Mouse (Mus musculus): ENCODE results near the gene Prrx2. TPM values are rescaled to one million over a fixed set of nuclear protein-coding genes. Genes with fewer than 3 reads are reported as not detected.
"Not testable (repeated sequence)": the region's sequence is repeated elsewhere in the genome, so short reads cannot be mapped to it uniquely, and the experiment has no call there.

Gene Prrx2
- polyA plus RNA-seq, 1 experiment from 2014 or later: 140 TPM

DNA sequence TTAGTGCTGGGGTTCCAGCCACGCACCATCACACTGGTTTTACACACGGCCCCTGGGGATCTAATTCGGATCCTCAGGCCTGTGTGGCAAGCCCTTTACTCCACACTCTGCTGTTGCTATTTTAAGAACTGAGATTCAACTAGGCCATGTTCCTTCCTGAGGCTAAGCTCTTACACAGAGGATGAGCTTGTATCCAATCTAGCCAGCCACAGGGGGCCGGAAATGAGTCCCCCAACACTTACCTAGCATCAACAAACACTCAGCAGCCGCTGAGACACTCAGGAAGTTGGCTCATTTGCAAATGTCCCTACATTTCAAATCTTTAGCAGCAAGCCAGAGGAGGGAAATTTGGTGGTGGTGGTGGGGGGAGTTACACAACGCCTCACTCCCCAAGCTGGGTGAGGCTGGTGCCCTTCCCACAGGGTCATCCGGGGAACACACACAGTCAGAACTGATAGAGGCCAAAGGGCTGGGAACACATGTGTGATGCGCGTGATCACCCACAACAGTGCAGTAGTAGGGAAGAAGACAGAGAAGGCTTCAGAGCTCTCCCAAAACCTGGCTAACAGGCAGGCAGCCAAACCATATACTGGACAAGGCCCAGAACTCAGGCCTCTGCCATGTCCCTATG is 92.5 kb downstream of the Prrx2 start:
- 62% methylated on average over 9 of the region's 9 CpGs for WGBS
- Histone ChIP-seq H3K36me3 (no peaks in the 10 kb centered on the region), H3K4me1 (peaks cover 35% of the 10 kb centered on the region), H3K27ac (peak overlapping the region; percentile 28; the same call in 1 of the 2 replicates), H3K4me3 (no peak overlapping the region), H3K9me3 (replicated peaks) (no peaks in the 10 kb centered on the region), H3K27me3 (ENCODE audit: low read depth, poor library complexity, severe bottlenecking) (no peaks in the 10 kb centered on the region)
- no peak for DNase-seq (ENCODE audit: low spot score)

DNA sequence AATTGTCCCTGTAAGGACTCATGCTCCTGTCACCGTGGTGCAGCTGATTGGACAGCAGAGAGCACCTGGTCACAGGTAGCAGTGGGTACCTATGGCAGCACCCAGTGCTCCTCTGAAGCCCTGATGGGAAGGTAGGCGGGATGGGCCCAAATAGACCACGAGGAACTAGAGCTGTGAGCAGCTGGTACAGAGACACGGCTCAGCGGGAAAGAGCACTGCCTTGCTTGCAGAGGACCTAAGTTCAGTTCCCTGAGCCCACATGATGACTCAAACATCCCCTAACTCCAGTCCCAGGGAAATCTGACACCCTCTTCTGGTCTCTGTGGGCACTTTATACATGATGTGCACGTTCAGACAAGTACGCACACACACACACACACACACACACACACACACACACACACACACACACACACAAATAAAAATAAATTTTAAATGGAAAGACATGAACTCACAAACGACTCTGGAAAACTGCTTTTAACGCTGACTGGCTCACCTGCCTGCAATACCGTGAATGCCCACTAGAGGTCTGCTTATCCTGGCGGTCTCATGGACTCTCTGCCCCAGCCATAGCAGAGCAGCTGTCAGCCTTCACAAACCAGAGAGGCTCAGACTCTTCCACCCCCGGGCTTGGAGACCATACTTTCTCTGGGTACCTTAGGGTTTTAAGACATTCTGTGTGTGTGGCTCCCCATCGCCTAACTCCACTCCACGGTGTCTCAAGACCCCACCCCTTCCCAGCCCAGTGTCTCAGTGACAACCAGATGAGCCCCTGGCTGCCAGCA is 93.3 kb downstream of the Prrx2 start:
- peak overlapping the region; percentile 38; the same call in 1 of the 2 replicates for H3K27ac ChIP-seq

DNA sequence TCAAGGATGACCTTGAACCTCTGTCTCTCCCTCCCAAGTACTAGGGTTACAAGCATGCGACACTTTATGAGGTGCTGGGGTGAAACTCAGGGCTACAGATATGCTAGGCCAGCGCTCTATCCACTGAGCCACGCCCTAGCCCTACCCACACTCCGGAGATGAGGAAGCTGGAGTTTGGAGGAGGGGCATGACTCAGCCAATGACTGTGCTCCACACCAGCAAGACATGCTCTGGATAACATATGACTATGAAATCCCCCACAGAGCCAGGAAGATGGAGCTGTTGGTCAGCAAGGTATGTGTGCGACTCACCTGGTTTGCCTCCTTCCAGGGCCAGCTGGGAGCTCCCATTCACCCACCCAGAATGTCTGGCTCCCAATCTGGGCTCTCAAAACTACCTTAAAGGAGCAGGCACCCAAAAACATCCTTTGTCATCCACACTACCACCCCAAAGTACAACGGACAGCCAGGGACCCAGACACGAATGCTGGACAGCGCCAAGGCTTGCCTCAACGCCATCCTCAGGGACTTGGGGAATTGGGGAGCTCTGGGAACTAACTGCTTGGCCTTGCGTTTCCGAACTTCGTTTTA is 94.2 kb downstream of the Prrx2 start:
- WGBS: 25% methylated on average over 12 of the region's 12 CpGs
- Histone ChIP-seq H3K4me3 (peak overlapping the region; percentile 40), H3K27me3 (ENCODE audit: low read depth, poor library complexity, severe bottlenecking) (no peaks in the 10 kb centered on the region), H3K4me1 (peaks cover 35% of the 10 kb centered on the region), H3K9me3 (replicated peaks) (no peaks in the 10 kb centered on the region), H3K27ac (peak overlapping the region; percentile 21; the same call in 1 of the 2 replicates), H3K36me3 (no peaks in the 10 kb centered on the region)
- DNase-seq (ENCODE audit: low spot score): no peak

More for the DNA sequence above, 93.3 kb downstream of the Prrx2 start:
- DNase-seq (ENCODE audit: low spot score): peak; percentile 90
- no peak overlapping the region for H3K4me3 ChIP-seq
- no peaks in the 10 kb centered on the region for H3K9me3 ChIP-seq (replicated peaks)
- H3K4me1 ChIP-seq: peaks cover 35% of the 10 kb centered on the region
- H3K27me3 ChIP-seq (ENCODE audit: low read depth, poor library complexity, severe bottlenecking): no peaks in the 10 kb centered on the region
- 24% methylated on average over 14 of the region's 14 CpGs for WGBS
- H3K36me3 ChIP-seq: no peaks in the 10 kb centered on the region

DNA sequence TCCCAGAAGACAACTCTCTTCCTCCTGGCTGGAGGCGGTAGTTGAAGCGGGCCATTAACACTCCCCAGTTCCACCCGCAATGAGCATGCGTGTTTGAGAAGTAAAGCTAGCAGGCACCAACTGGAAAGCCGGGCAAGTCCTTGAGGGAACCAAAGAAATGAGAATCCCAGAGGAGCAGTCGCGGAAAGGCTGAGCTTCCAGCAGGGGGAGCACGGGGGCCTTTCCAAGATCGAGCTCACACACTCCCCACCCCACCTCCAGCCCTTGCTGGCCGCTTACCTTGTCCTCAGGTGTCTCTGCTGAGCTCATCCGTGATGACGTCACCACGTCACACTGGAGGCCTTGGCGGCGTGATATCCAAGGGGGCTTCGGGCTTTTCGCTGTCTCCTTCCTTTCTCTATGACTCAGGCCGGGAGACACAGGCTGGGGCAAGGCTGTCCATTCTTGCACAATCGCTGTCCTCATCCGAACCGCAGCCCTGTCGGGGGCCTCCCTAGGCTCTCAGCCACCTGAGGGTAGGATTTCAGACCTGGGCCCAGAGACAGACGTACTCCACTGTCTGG is 94.8 kb downstream of the Prrx2 start, which contains the start of gene Ptges:
Gene Ptges, minus strand, starts transcription at position 381 of the 563 bp plus-strand sequence.
- H3K36me3 ChIP-seq: no peaks in the 10 kb centered on the region
- no peaks in the 10 kb centered on the region for H3K9me3 ChIP-seq (replicated peaks)
- peak; percentile 82 for DNase-seq (ENCODE audit: low spot score)
- H3K4me1 ChIP-seq: peaks cover 35% of the 10 kb centered on the region
- peak within 1 kb of the TSS; percentile 21; the same call in 1 of the 2 replicates for H3K27ac ChIP-seq
- WGBS: 5% methylated on average over 23 of the region's 23 CpGs
- no peaks in the 10 kb centered on the region for H3K27me3 ChIP-seq (ENCODE audit: low read depth, poor library complexity, severe bottlenecking)
- peak within 1 kb of the TSS; percentile 40 for H3K4me3 ChIP-seq

DNA sequence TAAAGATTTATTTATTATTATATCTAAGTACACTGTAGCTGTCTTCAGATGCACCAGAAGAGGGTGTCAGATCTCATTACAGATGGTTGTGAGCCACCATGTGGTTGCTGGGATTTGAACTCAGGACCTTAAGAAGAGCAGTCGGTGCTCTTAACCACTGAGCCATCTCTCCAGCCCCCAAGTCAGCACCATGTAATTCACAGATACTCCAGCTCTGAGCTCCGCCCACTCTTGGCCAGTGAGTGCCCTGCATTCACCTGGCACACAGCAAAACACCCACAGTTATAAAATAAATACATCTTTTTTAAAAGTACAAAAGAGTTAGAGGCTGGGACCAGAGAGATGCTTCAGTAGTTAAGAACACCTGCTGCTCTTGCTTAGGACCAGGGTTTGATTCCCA is 96.1 kb downstream of the Prrx2 start:
- H3K36me3 ChIP-seq; H3K9me3 ChIP-seq (replicated peaks); DNase-seq (ENCODE audit: low spot score); H3K27ac ChIP-seq; H3K27me3 ChIP-seq (ENCODE audit: low read depth, poor library complexity, severe bottlenecking); H3K4me3 ChIP-seq: not testable (repeated sequence)
- peaks cover 35% of the 10 kb centered on the region for H3K4me1 ChIP-seq
- WGBS: 86% methylated on average over 2 of the region's 2 CpGs

Other genes with a start within 250 kb of the Prrx2 start
- 0.55 and 0.95 TPM in 2 replicates for gene Cstad, start 239.9 kb upstream of the Prrx2 start, polyA plus RNA-seq (2016; fragmentation: Nextera tagmentation; extraction: Ambion mirVana)
- gene 1700001O22Rik, start 31.3 kb upstream of the Prrx2 start, polyA plus RNA-seq (2016; fragmentation: Nextera tagmentation; extraction: Ambion mirVana): 2.1 and 4.0 TPM in 2 replicates
- 138 and 141 TPM in 2 replicates for gene Ntmt1, start 27.1 kb upstream of the Prrx2 start, polyA plus RNA-seq (2016; fragmentation: Nextera tagmentation; extraction: Ambion mirVana)
- 59.4 and 61.3 TPM in 2 replicates for gene Asb6, start 4.6 kb upstream of the Prrx2 start, polyA plus RNA-seq (2016; fragmentation: Nextera tagmentation; extraction: Ambion mirVana)
- gene Ptges, start 94.9 kb downstream of the Prrx2 start, polyA plus RNA-seq (2016; fragmentation: Nextera tagmentation; extraction: Ambion mirVana): 10.1 and 11.8 TPM in 2 replicates
- 26.7 and 27.6 TPM in 2 replicates for gene Tor1b, start 118.0 kb downstream of the Prrx2 start, polyA plus RNA-seq (2016; fragmentation: Nextera tagmentation; extraction: Ambion mirVana)
- gene Tor1a, start 133.0 kb downstream of the Prrx2 start, polyA plus RNA-seq (2016; fragmentation: Nextera tagmentation; extraction: Ambion mirVana): 76.7 and 77.7 TPM in 2 replicates
- 47.1 and 50.5 TPM in 2 replicates for gene BC005624, start 147.2 kb downstream of the Prrx2 start, polyA plus RNA-seq (2016; fragmentation: Nextera tagmentation; extraction: Ambion mirVana)
- 10.9 and 18.1 TPM in 2 replicates for gene Usp20, start 147.3 kb downstream of the Prrx2 start, polyA plus RNA-seq (2016; fragmentation: Nextera tagmentation; extraction: Ambion mirVana)

Data from limb, embryonic 10.5 days (tissue).